Mouse (Mus musculus) lung, adult 2 months (tissue): ENCODE measurements around the gene Tmem247.

Experiments
- CTCF ChIP-seq: fragments of 200-500 bp; IDR thresholded peaks from 2 replicates; pipeline ENCODE4 v1.5.1; 2011; ENCODE audit warnings: mild to moderate bottlenecking, low read length, control low read depth; ENCODE audit not compliant: insufficient read depth
- POLR2A ChIP-seq: fragments of 200-500 bp; IDR thresholded peaks from 2 replicates; pipeline ENCODE4 v1.6.1; 2011; ENCODE audit warnings: low read depth, mild to moderate bottlenecking, control low read depth, low read length, borderline replicate concordance; ENCODE audit errors: extremely low read depth

GRCm38 (mm10) chr17:86967048-86967447 lies 49.9 kb downstream of the Tmem247 start:
- TF ChIP-seq CTCF = no peak
- no peak for TF ChIP-seq POLR2A
